Mouse (Mus musculus) lung, adult 2 months (tissue): ENCODE data around the gene Sart1.

ENCODE experiments used
- CTCF ChIP-seq: fragments of 200-500 bp; IDR thresholded peaks from 2 replicates; pipeline ENCODE4 v1.5.1; 2011; ENCODE audit warnings: mild to moderate bottlenecking, low read length, control low read depth; ENCODE audit not compliant: insufficient read depth
- POLR2A ChIP-seq: fragments of 200-500 bp; IDR thresholded peaks from 2 replicates; pipeline ENCODE4 v1.6.1; 2011; ENCODE audit warnings: low read depth, mild to moderate bottlenecking, control low read depth, low read length, borderline replicate concordance; ENCODE audit errors: extremely low read depth

GRCm38 (mm10) chr19:5394168-5394567, 5.7 kb upstream of the Sart1 start:
- TF ChIP-seq CTCF, result no peak
- TF ChIP-seq POLR2A, result no peak
